Mouse (Mus musculus): Measurements from ENCODE around the gene Aplp2. TPM values are rescaled to one million over a fixed set of nuclear protein-coding genes. Genes with fewer than 3 reads are reported as not detected.
"Not testable (repeated sequence)": the region's sequence is repeated elsewhere in the genome, so short reads cannot be mapped to it uniquely, and the experiment has no call there.

The Aplp2 gene
- polyA plus RNA-seq, 1 experiment, result 657 TPM

DNA sequence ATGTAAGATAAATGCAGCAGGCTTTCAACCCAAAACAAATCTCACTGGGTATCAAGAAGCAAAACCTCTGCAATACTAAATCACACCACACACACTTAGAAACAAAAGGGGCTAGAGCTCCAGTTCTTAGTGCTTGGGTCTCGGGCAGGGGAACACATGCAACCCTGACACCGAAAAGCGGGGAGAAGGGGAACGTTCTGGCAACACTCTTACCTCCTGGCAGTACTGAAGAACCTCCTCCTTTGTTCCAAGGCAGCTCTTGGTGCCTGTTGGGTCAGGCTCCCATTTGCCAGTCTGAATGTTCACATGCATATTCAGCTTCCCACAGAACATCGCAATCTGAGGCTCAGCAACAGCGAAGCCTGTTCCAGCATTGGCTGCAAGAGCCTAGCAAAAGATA is 33.9 kb downstream of the Aplp2 start:
- Histone ChIP-seq H3K4me1 (ENCODE audit: control insufficient read depth, insufficient read depth, insufficient read length, low read length) (peaks cover 33% of the 10 kb centered on the region), H3K27ac (replicated peaks; ENCODE audit: low read depth, low read length) (no peak overlapping the region), H3K4me3 (ENCODE audit: insufficient read depth, low read depth, low read length) (no peak overlapping the region)

DNA sequence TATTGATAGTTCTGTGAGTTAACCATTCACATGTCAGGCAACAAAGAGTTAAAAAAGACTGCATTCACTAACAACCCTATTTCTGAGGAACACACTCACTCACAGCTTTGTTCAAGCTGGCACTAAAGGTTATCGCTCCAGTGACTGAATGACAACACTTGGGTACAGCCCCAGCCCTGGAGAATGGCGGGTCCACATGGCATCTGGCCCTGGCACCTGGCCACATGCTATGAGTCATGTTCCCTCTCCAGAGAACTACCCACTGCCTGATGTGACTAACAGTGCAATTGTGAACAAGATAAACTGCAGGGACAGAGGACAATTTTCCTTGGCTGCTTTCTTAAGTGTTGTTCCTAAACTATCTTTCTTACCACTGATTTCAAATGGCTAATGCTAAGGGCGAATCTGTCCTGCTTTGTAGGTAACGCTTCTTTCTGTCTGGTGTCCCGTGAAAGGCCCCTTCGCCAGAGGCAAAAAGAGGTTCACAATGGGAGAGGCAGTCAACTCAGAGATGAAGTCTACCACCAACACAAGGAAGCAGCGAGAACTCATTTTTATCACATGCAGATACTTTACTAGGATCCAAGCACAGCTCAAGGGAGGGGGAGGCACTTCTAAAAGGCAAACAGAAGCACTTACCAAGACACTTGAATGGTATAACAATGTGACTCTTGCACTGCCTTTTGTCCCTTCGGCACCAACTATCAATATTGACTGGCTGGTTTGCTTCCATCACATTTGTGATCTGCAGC is 35.1 kb downstream of the Aplp2 start:
- H3K27ac ChIP-seq (replicated peaks; ENCODE audit: low read depth, low read length), result peak overlapping the region; percentile 56
- H3K4me3 ChIP-seq (ENCODE audit: insufficient read depth, low read depth, low read length), result no peak overlapping the region
- peaks cover 24% of the 10 kb centered on the region for H3K4me1 ChIP-seq (ENCODE audit: control insufficient read depth, insufficient read depth, insufficient read length, low read length)

DNA sequence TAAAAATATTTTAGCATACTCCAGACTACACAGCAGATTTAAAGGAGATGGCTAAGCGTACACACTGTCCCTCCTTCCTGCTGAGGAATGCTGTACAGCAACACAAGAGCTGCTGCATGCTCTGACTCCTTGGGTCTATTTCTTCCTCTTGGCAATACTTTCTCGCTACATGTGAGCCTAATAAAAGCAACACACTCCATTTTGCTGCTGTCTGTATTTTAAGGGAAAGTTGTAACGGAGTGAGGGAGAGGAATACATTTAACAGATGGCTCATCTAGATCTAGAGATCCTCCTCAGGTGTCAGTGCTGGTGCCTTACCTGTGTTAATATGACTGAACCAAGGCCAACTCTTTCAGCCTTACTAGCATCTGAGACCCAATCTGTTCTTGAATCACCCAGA is 35.6 kb downstream of the Aplp2 start:
- Histone ChIP-seq H3K4me3 (ENCODE audit: insufficient read depth, low read depth, low read length) (no peak overlapping the region), H3K27ac (replicated peaks; ENCODE audit: low read depth, low read length) (no peak overlapping the region; the same call in 1 of the 2 replicates), H3K4me1 (ENCODE audit: control insufficient read depth, insufficient read depth, insufficient read length, low read length) (peaks cover 22% of the 10 kb centered on the region)

DNA sequence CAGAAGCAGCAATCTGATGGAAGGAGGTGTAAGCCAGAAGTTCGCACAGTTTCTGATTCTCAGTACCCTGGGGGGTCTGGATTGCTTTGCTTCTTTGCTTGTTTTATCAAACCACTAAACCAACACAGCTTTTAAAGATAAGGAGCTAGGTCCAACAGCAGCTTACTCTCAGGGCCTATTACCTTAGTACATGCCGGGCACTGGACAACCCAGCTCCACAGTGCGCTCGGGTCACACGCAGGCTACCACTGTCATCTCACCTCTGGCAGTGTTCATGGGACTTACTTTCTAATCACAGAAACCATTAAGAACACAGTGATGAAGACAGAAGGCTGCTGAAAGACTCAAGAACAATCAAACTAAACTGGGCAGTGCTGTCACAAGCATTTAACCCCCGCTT is 36.3 kb downstream of the Aplp2 start:
- no peak overlapping the region for H3K27ac ChIP-seq (replicated peaks; ENCODE audit: low read depth, low read length)
- H3K4me1 ChIP-seq (ENCODE audit: control insufficient read depth, insufficient read depth, insufficient read length, low read length), result peaks cover 20% of the 10 kb centered on the region
- no peak overlapping the region for H3K4me3 ChIP-seq (ENCODE audit: insufficient read depth, low read depth, low read length)

DNA sequence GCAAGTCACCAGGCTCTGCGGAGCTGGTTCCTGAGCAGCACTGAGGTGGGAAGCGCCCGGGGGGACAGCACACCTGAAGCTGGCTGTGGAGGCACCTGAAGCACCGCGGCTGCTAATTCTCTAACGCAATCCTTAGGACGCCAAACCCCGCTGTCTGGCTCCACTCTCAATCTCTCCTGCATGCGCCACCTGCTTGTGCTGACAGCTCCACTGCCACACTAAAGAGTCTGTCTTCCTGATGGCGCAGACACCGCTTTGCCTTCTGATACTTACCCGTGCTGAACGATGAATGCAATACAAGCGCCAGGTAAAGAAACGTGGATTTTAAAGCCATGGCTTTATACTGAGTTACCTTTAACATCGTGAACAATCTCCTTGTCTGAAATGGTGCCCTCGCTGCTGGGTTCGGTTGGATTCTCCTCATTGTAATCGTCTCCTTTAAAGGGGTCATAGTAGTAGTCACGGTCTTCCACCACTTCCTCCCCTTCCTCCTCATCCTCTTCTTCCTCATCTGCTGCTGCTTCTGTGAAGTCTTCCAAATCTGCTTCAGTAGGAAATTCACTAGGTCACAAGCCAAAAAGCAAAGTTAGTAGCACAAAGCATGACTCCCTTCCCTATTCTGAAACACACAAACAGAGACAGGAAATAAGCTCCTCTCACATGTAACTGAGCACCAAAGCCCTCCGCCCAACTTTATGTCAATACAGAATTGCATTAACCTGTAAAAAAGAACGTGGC is 43.1 kb downstream of the Aplp2 start:
- Histone ChIP-seq H3K4me1 (ENCODE audit: control insufficient read depth, insufficient read depth, insufficient read length, low read length) (peaks cover 2% of the 10 kb centered on the region; the same call in 1 of the 2 replicates), H3K4me3 (ENCODE audit: insufficient read depth, low read depth, low read length) (no peak overlapping the region), H3K27ac (replicated peaks; ENCODE audit: low read depth, low read length) (peak overlapping the region; percentile 31; the same call in 1 of the 2 replicates)

DNA sequence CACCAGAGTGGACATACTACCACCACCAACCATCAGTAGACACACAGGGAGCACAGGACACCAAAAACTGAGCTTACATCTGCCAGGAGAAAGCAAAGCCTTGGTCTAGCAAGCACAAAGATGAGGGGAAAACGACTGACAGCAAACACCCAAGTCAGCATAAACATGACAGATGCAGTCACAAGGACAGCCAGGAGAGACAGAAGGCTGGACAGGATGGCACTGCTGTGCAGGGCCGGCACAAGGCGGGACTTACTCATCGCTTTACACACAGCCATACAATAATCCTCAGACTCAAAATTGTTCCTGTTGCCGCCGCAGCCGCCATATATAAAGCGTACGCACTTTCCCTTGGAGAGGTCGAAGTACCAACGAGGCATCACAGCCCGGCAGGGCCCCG is 44.3 kb downstream of the Aplp2 start:
- Histone ChIP-seq H3K4me3 (ENCODE audit: insufficient read depth, low read depth, low read length) (no peak overlapping the region), H3K27ac (replicated peaks; ENCODE audit: low read depth, low read length) (peak overlapping the region; percentile 37), H3K4me1 (ENCODE audit: control insufficient read depth, insufficient read depth, insufficient read length, low read length) (peaks cover 4% of the 10 kb centered on the region; the same call in 1 of the 2 replicates)

DNA sequence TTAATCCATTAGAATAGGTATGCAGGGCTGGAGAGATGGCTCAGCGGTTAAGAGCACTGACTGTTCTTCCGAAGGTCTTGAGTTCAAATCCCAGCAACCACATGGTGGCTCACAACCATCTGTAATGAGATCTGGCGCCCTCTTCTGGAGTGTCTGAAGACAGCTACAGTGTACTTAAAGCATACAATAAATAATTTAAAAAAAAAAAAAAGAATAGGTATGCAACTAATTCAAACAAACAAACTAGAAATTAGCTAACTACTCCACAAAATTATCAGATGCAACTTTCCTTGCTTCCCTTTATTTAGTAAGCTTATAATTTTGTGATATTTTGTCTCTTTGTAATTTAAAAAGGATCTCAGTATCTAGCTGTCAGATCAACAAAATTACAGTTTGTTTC is 46.1 kb downstream of the Aplp2 start:
- H3K4me3 ChIP-seq (ENCODE audit: insufficient read depth, low read depth, low read length); H3K4me1 ChIP-seq (ENCODE audit: control insufficient read depth, insufficient read depth, insufficient read length, low read length): not testable (repeated sequence)

DNA sequence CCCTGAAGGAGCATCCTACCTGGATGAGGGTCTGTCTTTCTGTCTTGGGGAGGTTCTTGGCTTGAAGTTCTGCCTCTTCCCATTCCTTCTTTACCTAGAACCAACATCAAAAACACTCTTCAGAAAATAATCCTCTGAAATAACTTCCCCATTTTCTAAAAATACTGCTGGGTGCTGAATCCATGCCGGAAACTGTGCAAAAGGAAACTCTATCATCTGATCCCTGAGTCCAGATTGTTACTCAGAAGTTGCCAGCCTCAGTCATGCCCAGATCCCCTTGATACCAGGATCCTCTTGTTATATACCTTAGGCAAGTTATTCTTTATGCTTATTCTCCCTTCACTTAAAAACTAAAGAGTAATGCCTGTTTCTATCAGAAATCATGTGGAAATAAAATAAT is 48.3 kb downstream of the Aplp2 start:
- Histone ChIP-seq H3K4me3 (ENCODE audit: insufficient read depth, low read depth, low read length) (no peak overlapping the region), H3K27ac (replicated peaks; ENCODE audit: low read depth, low read length) (peak overlapping the region; percentile 81), H3K4me1 (ENCODE audit: control insufficient read depth, insufficient read depth, insufficient read length, low read length) (peaks cover 4% of the 10 kb centered on the region; the same call in 1 of the 2 replicates)

More for the DNA sequence above, 46.1 kb downstream of the Aplp2 start:
- not testable (repeated sequence) for H3K27ac ChIP-seq (replicated peaks; ENCODE audit: low read depth, low read length)

DNA sequence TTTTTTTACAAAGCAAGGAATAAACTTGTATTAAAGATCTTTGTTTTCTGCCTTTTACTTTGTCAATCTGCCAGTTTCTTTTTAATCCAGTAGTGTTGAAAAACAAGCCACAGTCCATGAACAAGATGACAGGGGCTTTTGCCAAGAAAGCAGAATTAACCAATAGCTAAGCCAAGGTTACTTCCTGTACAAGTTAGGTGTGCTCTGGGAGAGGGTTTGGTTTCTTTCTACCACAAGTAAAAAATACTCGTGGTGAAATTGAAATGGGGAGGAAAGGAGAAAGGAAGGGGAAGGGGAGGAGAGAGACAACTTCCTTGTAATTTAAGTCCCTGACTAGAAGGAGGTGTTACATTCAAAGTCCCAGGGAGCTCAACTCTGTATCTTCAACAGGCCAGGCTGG is 48.7 kb downstream of the Aplp2 start:
- H3K27ac ChIP-seq (replicated peaks; ENCODE audit: low read depth, low read length), result peak overlapping the region; percentile 79
- H3K4me1 ChIP-seq (ENCODE audit: control insufficient read depth, insufficient read depth, insufficient read length, low read length), result peaks cover 4% of the 10 kb centered on the region; the same call in 1 of the 2 replicates

DNA sequence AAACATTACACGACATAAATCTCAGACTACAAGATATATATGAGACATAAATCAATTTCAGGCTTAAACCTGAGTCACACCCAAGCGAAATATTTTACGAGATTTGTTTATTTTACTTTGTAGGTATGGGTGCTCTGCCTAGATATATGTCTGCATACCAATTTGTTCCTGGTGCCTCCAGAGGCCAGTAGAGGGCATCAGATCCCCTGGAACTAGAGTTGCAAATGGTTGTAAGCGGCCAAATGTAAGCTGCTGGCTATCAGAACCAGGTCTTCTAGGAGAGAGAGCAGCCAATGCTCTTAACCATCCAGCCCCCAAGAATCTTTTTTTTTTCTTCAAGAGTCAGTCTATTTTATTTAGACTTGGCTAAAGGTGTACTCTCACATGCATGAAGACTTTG is 51.7 kb downstream of the Aplp2 start:
- peaks cover 4% of the 10 kb centered on the region; the same call in 1 of the 2 replicates for H3K4me1 ChIP-seq (ENCODE audit: control insufficient read depth, insufficient read depth, insufficient read length, low read length)
- no peak overlapping the region for H3K27ac ChIP-seq (replicated peaks; ENCODE audit: low read depth, low read length)
- no peak overlapping the region for H3K4me3 ChIP-seq (ENCODE audit: insufficient read depth, low read depth, low read length)

More for the DNA sequence above, 48.7 kb downstream of the Aplp2 start:
- H3K4me3 ChIP-seq (ENCODE audit: insufficient read depth, low read depth, low read length), result no peak overlapping the region

DNA sequence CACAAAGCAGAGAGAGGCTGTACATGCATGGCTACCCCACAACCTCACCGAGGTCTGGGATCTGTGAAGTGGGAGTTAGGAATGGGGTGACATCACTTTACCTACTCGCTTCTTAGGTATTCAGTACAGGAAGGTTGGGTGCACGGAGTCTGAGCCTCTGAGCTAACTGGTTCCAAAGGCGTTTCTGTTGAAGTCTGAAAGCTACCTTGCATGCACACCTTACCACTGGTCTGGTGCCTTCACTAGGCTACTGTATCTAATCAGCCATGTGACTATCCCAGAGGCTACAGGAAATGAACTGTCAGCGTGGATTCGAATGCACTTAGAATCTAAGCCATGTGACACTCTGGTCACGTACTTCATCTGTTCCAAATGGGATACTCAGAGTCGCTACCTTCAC is 55.0 kb downstream of the Aplp2 start:
- Histone ChIP-seq H3K4me3 (ENCODE audit: insufficient read depth, low read depth, low read length) (no peak overlapping the region), H3K4me1 (ENCODE audit: control insufficient read depth, insufficient read depth, insufficient read length, low read length) (no peaks in the 10 kb centered on the region), H3K27ac (replicated peaks; ENCODE audit: low read depth, low read length) (no peak overlapping the region)

DNA sequence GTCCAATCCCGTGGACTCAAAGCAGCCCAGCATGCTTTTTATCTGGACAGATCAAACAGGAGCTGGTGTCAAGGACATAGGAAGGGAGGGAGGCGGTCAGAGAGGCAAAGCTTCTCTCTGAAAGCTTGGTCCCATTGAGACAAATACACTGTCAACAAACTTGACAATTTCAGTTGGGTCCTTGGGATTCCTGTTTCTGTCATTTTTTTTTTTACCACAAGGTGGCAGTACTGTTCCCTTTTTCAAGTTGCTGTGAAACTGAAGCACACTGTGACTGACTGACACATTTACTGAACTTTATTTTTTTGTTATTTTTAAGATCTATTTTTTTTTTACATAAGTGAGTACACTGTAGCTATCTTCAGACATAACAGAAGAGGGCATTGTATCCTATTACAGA is 60.6 kb downstream of the Aplp2 start:
- no peaks in the 10 kb centered on the region for H3K4me1 ChIP-seq (ENCODE audit: control insufficient read depth, insufficient read depth, insufficient read length, low read length)

DNA sequence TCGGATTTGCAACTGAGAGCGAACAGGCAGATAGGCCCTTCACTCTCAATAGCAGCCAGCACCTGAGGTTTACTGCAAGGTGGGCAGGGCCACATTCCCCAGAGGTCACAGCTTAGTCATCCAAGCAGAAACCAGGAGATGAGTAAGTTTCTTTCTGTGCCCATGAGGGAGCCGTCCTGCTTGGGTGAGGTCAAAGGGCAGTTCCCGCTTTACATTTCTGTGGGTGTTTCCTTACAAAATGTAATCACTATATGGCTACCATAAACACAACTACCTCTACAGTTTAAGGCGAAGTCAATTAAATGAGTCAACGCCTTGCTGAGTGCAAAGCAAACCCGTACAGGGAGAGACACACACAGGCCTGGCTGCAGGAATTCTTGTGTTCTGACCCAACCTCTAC is 63.5 kb downstream of the Aplp2 start:
- Histone ChIP-seq H3K27ac (replicated peaks; ENCODE audit: low read depth, low read length) (no peak overlapping the region), H3K4me1 (ENCODE audit: control insufficient read depth, insufficient read depth, insufficient read length, low read length) (peaks cover 2% of the 10 kb centered on the region; the same call in 1 of the 2 replicates), H3K4me3 (ENCODE audit: insufficient read depth, low read depth, low read length) (no peak overlapping the region)

More for the DNA sequence above, 60.6 kb downstream of the Aplp2 start:
- H3K4me3 ChIP-seq (ENCODE audit: insufficient read depth, low read depth, low read length), result no peak overlapping the region
- H3K27ac ChIP-seq (replicated peaks; ENCODE audit: low read depth, low read length), result no peak overlapping the region

DNA sequence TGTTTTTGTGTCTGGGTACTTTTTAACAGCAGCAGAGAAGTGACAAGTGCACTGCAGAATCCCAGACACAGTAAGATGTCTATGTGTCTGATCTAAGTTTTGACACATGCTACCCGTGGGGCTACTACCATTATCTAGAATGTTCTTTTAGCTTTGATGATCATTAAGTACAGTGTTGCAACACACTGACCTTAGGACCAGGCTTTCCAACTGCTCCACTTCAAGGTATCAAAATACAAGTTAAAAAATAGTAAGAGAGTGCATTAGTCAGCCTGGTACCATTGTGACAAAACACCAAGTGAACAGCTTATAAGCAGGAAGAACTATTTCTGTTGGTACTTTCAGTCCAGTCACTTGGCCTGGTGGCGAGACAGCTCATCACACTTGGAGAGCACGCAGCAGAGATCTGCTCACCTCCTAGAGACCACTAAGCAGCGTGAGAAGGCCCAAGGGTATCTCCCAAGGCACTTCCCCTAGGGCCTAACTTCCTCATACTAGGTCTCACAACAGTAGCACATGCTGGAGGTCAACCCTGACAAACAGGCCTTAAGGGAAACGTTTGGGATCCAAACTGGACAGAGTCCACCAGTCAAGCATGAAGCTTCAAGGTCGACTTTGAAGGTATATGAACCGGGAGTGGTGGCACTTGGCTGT is 66.2 kb downstream of the Aplp2 start:
- no peak overlapping the region for H3K4me3 ChIP-seq (ENCODE audit: insufficient read depth, low read depth, low read length)
- H3K27ac ChIP-seq (replicated peaks; ENCODE audit: low read depth, low read length), result peak overlapping the region; percentile 31
- H3K4me1 ChIP-seq (ENCODE audit: control insufficient read depth, insufficient read depth, insufficient read length, low read length), result peaks cover 2% of the 10 kb centered on the region; the same call in 1 of the 2 replicates

DNA sequence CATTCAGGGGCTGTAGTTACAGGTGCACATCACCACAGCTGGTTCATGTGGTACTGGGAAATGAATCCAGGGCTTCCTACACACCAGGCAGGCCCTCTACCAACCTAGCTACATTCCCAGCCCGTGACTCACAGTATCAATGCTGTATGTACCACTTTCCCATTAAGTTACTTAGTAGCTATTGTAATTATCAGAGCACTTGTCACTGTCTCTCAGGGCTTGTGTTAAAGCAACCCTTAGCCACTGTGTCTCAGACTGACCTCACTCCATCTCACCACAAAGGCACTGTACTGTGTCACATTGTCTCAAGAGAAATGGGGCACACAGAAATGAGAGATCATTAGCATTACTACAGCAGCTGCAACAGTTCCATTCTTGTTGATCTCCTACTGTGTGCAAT is 68.7 kb downstream of the Aplp2 start:
- Histone ChIP-seq H3K4me3 (ENCODE audit: insufficient read depth, low read depth, low read length) (no peak overlapping the region), H3K27ac (replicated peaks; ENCODE audit: low read depth, low read length) (no peak overlapping the region), H3K4me1 (ENCODE audit: control insufficient read depth, insufficient read depth, insufficient read length, low read length) (peaks cover 2% of the 10 kb centered on the region; the same call in 1 of the 2 replicates)

Measured in brown adipose tissue, adult 24 weeks (tissue).